Mouse (Mus musculus) embryo, embryonic 10 days (tissue): Measurements from ENCODE around the gene Lamtor3.
"Not testable (repeated sequence)": the region's sequence is repeated elsewhere in the genome, so short reads cannot be mapped to it uniquely, and the experiment has no call there.

Source experiments
- DNase-seq: peaks from one replicate; pipeline ENCODE4 v3.0.0-alpha.2; 2015; ENCODE audit warnings: low spot score

Lamtor3 gene

GRCm38 (mm10) chr3:137935570-137936525 is 17.5 kb downstream of the Lamtor3 start:
- DNase-seq: peak; percentile 31

GRCm38 (mm10) chr3:137936541-137936940 is 18.2 kb downstream of the Lamtor3 start:
- no peak for DNase-seq

DNA sequence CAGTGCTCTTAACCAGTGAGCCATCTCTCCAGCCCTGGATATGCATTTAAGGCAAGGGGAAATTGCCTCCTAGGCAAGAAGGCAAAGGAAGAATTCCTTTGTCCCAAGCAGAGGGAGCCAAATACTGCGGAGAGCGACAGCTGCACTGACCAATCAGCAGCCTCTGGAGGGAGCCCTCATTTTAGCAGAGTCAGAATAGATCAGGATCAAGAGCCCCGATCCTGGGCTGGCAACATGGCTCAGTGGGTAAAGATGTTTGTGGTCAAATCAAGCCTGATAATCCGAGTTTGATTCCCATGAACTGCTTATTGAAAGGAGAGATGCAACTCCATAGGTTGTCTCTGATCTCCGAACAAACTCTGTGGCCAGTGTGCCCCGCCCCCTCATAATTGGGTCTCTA is 20.3 kb downstream of the Lamtor3 start:
- DNase-seq: peak; percentile 73

DNA sequence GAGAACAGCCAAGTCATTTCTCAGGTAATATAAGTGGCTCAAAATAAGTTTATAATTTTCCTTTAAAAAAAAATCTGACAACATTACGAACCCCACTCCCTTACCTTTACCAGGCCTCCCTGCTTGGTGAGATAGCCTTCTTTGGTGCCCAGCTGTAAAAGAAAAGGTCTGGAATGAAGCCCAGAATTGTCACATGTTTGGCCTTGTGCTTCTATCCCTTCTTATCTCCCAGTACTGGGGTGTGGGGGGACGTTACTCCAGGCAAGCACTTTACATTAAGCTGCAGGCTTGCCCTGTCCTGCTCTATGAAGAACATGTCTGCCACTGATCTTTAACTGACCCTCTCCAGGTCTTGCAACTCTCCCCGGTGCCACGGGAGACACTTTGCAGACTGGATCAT is 22.5 kb downstream of the Lamtor3 start:
- DNase-seq: no peak

DNA sequence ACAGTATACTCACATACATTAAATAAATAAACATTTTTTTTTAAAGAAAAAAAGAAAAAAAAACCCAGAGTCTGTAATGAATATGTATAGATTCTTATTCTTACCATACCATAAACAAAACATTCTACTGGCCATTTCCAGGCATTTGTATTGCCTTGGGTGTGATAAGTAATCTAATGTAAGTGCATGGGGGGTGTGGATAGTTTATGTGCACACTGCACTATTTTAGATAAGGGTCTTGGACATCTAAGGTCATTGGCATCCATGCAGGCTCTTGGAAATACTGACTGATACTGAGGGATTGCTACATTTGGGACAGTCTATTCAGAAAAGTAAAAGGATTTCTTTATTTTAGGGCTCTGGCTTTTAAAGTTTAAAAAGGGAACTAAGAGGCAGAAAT is 23.2 kb downstream of the Lamtor3 start:
- no peak for DNase-seq

GRCm38 (mm10) chr3:137942098-137942622 is 23.9 kb downstream of the Lamtor3 start:
- no peak for DNase-seq

- peak; percentile 31 for DNase-seq
Observed at GRCm38 (mm10) chr3:137943737-137944154, 25.4 kb downstream of the Lamtor3 start.

- no peak for DNase-seq
Observed at GRCm38 (mm10) chr3:137946827-137947226, 28.5 kb downstream of the Lamtor3 start.

DNA sequence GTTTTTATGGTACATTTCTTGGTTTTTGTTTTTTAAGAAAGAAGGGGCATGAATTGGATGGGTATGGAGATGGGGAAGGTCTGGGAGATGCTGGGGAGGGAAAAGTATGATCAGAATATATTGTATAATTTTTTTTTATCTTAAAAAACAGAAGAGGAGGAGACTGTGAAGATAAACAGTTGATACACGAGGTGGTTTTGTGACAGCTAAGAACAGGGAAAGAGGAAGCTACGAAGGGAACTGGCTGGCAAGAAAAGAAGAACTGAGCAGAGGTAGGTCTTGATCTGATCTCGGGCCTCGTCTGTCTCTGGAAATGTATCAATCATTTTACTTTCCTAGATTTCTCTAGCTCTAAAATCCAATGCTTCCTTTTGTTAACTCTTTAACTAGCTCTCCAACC is 29.2 kb downstream of the Lamtor3 start:
- no peak for DNase-seq

DNA sequence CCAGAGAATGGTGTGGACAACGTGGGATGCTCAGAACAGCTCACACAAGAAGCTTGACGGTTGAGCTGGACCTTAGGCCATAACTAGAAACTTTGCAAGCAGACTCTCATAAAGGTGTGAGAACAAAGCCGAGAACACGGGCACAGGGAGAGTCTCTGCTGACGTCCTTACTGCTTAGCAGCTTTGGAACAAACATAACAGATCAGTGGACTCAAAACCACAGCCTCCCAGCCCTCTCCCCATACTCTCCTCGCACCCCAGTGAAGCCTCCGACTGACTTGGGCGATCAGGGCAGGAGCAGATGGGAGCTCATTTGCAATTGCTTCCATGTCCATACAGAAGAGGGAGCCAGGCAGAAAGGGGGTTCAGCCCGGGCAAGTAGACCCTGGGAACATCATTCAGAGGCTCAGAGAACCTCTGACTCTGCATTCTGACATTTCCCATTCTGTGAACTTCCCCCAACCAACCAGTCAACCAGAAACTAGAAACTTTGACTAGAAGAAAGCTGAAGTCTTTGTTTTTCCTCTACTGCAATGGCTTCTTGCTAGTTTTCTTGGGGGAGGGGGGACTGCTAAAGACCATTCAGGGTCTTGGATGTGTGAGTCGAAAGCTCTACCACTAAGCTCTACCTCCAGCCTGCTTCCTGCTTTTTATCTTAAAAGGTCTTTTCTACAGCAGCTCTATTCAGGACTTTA is 32.0 kb downstream of the Lamtor3 start:
- DNase-seq: no peak

DNA sequence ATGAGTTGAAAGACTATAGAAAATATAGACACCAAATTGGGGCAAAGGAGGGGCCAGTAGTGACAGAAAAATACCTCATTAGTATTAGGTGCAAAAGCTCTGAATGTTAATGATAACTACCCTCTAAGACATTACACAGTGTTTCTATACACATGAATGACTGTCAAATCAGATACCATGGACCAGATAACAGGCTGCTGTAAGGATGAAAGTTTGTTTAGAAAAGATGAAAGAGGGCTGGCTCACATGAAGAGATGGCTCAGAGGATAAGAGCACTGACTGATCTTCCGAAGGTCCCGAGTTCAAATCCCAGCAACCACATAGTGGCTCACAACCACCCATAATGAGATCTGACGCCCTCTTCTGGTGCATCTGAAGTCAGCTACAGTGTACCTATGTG is 33.0 kb downstream of the Lamtor3 start:
- not testable (repeated sequence) for DNase-seq

DNA sequence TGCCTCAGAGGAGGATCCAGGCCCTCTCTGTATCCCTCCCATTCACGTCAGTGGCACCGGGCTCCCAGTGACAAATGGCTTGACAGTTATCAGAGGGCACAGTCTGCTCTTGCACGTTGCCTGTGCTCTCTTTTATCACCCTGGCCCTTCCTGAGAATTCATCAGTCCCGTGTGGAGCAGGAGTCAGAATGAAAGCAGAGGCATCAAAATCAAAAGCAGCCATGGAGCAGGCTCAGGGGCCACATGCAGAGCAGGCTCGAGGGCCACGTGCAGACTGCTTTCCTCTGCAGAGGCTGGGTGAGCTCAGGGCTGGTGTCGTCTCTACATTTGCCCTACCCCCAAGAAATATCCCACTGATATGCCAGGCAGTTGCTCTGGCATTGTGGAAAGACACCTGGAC is 33.5 kb downstream of the Lamtor3 start:
- DNase-seq: no peak

DNA sequence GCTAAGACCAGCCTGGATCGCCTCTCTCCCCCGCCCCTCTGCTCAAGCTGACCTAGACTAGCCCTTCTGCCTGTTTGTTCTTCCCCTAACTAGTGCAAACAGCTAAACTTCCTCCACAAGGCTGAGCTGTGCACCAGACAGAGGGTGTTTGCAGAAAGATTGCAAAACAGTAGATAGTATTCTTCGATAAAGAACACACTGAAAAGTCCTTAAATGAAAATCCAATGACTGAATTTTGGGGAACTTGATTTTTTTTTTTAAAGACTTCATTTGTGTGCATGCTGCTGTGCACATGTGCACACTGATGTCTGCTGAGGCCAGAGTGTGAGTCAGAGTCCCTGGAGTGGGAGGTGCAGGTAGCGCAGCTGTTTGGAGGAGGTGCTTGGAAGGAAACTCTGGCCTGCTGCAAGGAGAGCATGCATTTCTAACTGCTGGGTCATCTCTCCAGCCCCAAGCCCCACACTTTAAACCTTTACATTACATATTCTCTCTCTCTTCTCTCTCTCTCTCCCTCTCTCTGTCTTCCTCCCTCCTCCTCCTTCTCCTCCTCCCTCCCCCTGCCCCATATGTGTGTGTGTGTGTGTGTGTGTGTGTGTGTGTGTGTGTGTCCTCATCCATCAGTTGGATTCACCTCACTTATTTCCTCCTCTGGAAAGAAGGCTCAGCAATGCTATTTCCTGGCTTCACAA is 34.1 kb downstream of the Lamtor3 start:
- DNase-seq: no peak

GRCm38 (mm10) chr3:137952914-137953880 is 34.9 kb downstream of the Lamtor3 start:
- peak; percentile 77 for DNase-seq

- no peak for DNase-seq
Observed at GRCm38 (mm10) chr3:137954256-137954916, 36.1 kb downstream of the Lamtor3 start.

DNA sequence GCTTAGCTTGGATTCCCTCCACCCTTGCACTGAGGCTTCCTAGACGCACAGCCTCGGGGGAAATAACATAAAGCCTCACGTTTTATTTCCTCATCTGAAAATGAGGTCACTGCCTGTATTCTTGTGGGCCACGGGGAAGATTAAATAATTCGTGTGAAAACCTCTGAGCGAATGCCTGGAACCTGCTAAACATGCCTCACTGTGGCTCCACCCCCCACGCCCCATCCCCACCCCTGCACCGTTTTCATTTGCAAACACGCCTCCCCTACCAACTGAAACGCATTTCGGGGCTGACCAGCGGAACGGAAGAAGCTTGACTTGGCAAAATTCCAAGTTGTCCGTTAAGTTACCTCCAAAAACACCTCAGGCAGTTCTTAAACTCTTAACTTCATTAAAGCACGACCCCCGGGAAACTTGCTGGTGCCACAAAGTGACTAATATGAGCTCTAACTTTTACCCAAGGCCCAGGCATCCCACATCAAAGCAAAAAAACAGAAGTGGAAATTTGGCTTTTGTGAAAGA is 37.3 kb downstream of the Lamtor3 start:
- DNase-seq: peak; percentile 31

GRCm38 (mm10) chr3:137957864-137958263 is 39.6 kb downstream of the Lamtor3 start:
- no peak for DNase-seq

GRCm38 (mm10) chr3:137958352-137958751 is 40.0 kb downstream of the Lamtor3 start:
- DNase-seq: no peak

DNA sequence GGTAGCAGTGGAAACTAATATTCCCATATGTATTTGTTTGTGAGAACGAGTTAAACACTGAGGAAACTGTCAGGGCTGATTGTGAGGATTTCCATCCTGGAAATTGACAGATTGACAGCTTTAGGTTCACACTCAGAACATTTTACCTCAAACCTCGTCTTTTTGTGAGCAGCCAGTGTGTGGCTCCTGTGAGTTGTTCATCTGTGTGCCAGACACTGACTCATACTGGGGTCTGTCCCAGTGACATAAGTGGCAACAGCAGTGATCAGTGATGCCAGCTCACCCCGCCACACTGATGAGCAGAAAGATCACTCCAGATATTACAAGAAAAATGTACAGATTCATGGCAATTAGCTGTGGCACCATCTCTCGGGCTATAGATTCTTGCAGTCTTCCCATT is 41.1 kb downstream of the Lamtor3 start:
- no peak for DNase-seq

GRCm38 (mm10) chr3:137961736-137962385 is 43.6 kb downstream of the Lamtor3 start:
- no peak for DNase-seq
